Mouse (Mus musculus) MEL (cell line): ENCODE measurements around the gene Gm17078. TPM values are rescaled to one million over a fixed set of nuclear protein-coding genes. Genes with fewer than 3 reads are reported as not detected.

ENCODE experiments used
- polyA plus RNA-seq, 2 experiments: library from polyadenylated mRNA; stranded (reverse) in 1 of 2; unstranded in 1 of 2; fragments of >175 nt in 1 of 2; fragments of >200 nt in 1 of 2; gene quantifications; 2 replicates each; pipeline versions ENCODE4 v1.2.1 to v1.2.4; 2012; ENCODE audit warnings: low replicate concordance in 2 of 2, low read depth in 1 of 2; ENCODE audit not compliant: insufficient read length in 2 of 2, insufficient read depth in 1 of 2, missing spikeins in 1 of 2
- total RNA-seq: library from RNA; depleted of rRNA; stranded (reverse); fragments of 300-350 nt; gene quantifications from 2 replicates; pipeline ENCODE4 v1.2.3, GENCODE M21; 2012; rRNA removed

Gene Gm17078
- total and polyA plus RNA-seq, 3 experiments = not detected

Other genes starting within 250 kb of the Gm17078 start
- not detected in 2 replicates for gene Gm7247, start 249.6 kb downstream of the Gm17078 start, total RNA-seq
- not detected for gene Gm7247, start 249.6 kb downstream of the Gm17078 start, polyA plus RNA-seq
- not detected in 2 replicates for gene Vmn2r88, start 200.5 kb downstream of the Gm17078 start, total RNA-seq
- not detected for gene Vmn2r88, start 200.5 kb downstream of the Gm17078 start, polyA plus RNA-seq
- not detected in 2 replicates for gene Vmn2r89, start 159.5 kb downstream of the Gm17078 start, total RNA-seq
- not detected for gene Vmn2r89, start 159.5 kb downstream of the Gm17078 start, polyA plus RNA-seq
- gene Gm5622, start 58.5 kb downstream of the Gm17078 start, total RNA-seq = not detected in 2 replicates
- not detected for gene Gm5622, start 58.5 kb downstream of the Gm17078 start, polyA plus RNA-seq
- not detected in 2 replicates for gene Gm17175, start 37.2 kb downstream of the Gm17078 start, total RNA-seq
- not detected for gene Gm17175, start 37.2 kb downstream of the Gm17078 start, polyA plus RNA-seq
- gene Gm17174, start 19.2 kb downstream of the Gm17078 start, total RNA-seq = not detected in 2 replicates
- gene Gm17174, start 19.2 kb downstream of the Gm17078 start, polyA plus RNA-seq = not detected
- gene Gm4181, start 24.4 kb upstream of the Gm17078 start, total RNA-seq = not detected in 2 replicates
- not detected for gene Gm4181, start 24.4 kb upstream of the Gm17078 start, polyA plus RNA-seq
- not detected in 2 replicates for gene Gm17079, start 84.2 kb upstream of the Gm17078 start, total RNA-seq
- not detected for gene Gm17079, start 84.2 kb upstream of the Gm17078 start, polyA plus RNA-seq
- not detected in 2 replicates for gene Gm5800, start 105.9 kb upstream of the Gm17078 start, total RNA-seq
- gene Gm5800, start 105.9 kb upstream of the Gm17078 start, polyA plus RNA-seq = not detected
- gene Ang4, start 162.3 kb upstream of the Gm17078 start, total RNA-seq = not detected in 2 replicates
- gene Ang4, start 162.3 kb upstream of the Gm17078 start, polyA plus RNA-seq = not detected
- gene AY358078, start 188.7 kb upstream of the Gm17078 start, total RNA-seq = not detected in 2 replicates
- not detected for gene AY358078, start 188.7 kb upstream of the Gm17078 start, polyA plus RNA-seq
- gene Ear6, start 242.4 kb upstream of the Gm17078 start, total RNA-seq = not detected in 2 replicates
- gene Ear6, start 242.4 kb upstream of the Gm17078 start, polyA plus RNA-seq = not detected